Mouse (Mus musculus) heart, embryonic 15.5 days (tissue): Measurements from ENCODE around the gene ccdc198. TPM values are rescaled to one million over a fixed set of nuclear protein-coding genes. Genes with fewer than 3 reads are reported as not detected.
"Not testable (repeated sequence)": the region's sequence is repeated elsewhere in the genome, so short reads cannot be mapped to it uniquely, and the experiment has no call there.

Experiments used
- ATAC-seq: fragments of 200-750 bp; cut with Nextera tagmentation; replicated peaks from 2 replicates; pipeline ENCODE4 v1.8.0; 2017; ENCODE audit warnings: low read depth, moderate TSS enrichment; ENCODE audit not compliant: insufficient number of reproducible peaks, insufficient read depth, low FRiP score
- H3K27ac ChIP-seq: fragments of 300-500 bp; sonication (generic); 2 replicates; pipeline ENCODE4 v1.5.1; 2015; ENCODE audit warnings: mild to moderate bottlenecking, inconsistent platforms
- H3K27me3 ChIP-seq: fragments of 300-500 bp; sonication (generic); 2 replicates; pipeline ENCODE4 v1.6.1; 2015; ENCODE audit warnings: inconsistent platforms
- H3K36me3 ChIP-seq: fragments of 300-500 bp; sonication (generic); 2 replicates; pipeline ENCODE4 v1.6.1; 2015; ENCODE audit warnings: mild to moderate bottlenecking, inconsistent platforms
- H3K4me1 ChIP-seq: fragments of 300-500 bp; sonication (generic); replicated peaks from 2 replicates; pipeline ENCODE4 v1.6.1; 2015; ENCODE audit warnings: inconsistent platforms
- H3K4me2 ChIP-seq: fragments of 300-500 bp; sonication (generic); 2 replicates; pipeline ENCODE4 v1.6.1; 2015; ENCODE audit warnings: inconsistent platforms, mild to moderate bottlenecking, moderate library complexity
- H3K4me3 ChIP-seq: fragments of 300-500 bp; sonication (generic); 2 replicates; pipeline ENCODE4 v1.5.1; 2015; ENCODE audit warnings: mild to moderate bottlenecking, inconsistent platforms
- H3K9ac ChIP-seq: fragments of 300-500 bp; sonication (generic); 2 replicates; pipeline ENCODE4 v1.6.1; 2015; ENCODE audit warnings: mild to moderate bottlenecking, inconsistent platforms
- H3K9me3 ChIP-seq: fragments of 300-500 bp; sonication (generic); replicated peaks from 2 replicates; pipeline ENCODE4 v1.6.1; 2016; ENCODE audit warnings: inconsistent platforms
- WGBS: fragments of 180-500 bp; shearing (Covaris S2); methylation state at CpG from one replicate; pipeline ENCODE4 v1.1.7; 2015; ENCODE audit warnings: mixed read lengths; 5-methylcytosine and 5-hydroxymethylcytosine counted together
- polyA plus RNA-seq: library from polyadenylated mRNA; unstranded; fragments of >200 nt; fragmentation: Nextera tagmentation; extraction: Ambion mirVana; gene quantifications from 2 replicates; pipeline ENCODE4 v1.2.1, GENCODE M21; 2015

ccdc198 gene
- polyA plus RNA-seq, 1 experiment from 2014 or later: 0.16 TPM

DNA sequence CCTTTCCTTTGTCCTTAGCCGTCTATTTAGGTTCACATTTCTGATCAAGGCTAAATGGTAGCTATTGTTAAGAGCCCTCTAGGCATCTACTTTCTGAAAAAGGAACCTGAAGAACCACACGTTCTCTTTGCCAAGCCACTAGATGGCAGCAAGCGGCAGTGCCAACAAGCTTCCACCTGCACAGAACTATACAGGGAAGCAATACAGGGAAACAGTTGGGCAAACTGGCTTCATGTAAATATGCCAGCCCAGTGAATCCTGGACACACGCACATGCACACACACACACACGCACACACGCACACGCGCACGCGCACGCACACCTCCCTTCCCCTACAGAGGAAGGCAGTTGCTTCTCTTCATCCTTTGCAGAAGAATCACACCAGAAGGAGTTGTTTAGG, 7.1 kb downstream of the ccdc198 start:
- H3K9me3 ChIP-seq: no peaks in the 10 kb centered on the region
- no peak overlapping the region for H3K27ac ChIP-seq
- no peaks in the 10 kb centered on the region for H3K4me1 ChIP-seq
- WGBS: 27% methylated on average over 11 of the region's 11 CpGs
- no peak overlapping the region for H3K4me2 ChIP-seq
- no peak overlapping the region for H3K9ac ChIP-seq
- no peaks in the 10 kb centered on the region for H3K36me3 ChIP-seq
- no peaks in the 10 kb centered on the region for H3K27me3 ChIP-seq
- H3K4me3 ChIP-seq: no peak overlapping the region
- no peak for ATAC-seq

DNA sequence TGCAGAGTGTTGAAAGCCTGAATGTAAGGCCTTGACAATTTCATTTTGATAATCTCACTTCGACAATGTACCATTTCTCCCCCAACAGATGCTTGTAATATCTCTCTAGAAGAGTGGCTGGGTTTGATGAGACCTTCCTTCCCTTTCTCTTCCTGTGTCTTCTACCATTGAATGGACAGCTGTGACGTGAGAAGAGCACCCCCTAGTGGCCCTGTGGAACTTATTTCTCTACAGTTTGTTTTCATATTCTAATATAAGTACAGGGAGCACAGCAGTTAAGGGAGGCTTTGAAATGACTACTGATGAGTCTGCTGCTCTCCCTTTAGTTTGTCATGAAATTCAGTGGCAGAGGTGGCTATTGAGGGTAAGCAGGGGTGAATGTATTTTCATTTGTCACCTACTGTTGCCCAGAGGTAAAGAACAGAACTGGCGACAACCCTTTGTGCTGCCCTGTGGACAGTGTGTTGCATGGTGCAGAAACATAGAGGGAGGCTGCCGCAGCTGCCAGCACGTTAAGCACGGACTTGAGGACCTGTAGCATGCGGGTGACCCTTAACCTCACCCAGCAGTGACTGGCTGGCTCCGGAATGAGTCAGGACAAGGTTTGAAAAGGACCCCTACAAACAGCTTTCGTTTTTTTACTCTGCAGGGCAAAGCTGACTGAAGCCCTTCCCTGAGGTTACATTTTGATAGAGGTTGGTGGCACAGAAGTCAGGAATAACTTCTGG, 10.3 kb downstream of the ccdc198 start:
- 42% methylated on average over 9 of the region's 9 CpGs for WGBS
- Histone ChIP-seq H3K9ac (no peak overlapping the region), H3K27ac (no peak overlapping the region), H3K4me3 (no peak overlapping the region), H3K4me1 (no peaks in the 10 kb centered on the region), H3K9me3 (no peaks in the 10 kb centered on the region), H3K27me3 (no peaks in the 10 kb centered on the region), H3K4me2 (no peak overlapping the region), H3K36me3 (no peaks in the 10 kb centered on the region)
- ATAC-seq: no peak

DNA sequence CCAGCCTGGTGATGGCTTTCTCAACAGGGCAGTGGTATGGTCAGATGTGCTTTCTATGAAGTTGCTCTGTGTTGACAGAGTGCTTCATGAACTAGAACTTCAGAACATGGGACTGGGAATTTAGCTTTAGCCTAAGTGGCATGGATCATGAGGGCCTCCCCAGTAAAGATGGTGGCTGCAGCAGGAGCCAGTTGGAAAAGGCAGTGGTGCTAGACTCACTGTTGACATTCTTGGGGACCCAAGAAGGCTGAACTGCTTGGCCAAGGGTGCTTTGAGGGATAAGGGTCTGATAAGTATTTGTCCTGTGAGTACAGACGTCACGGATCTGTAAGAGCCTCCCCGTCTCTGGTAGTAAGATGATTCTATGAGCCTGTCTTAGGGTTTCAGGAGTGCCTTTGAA, 13.4 kb downstream of the ccdc198 start:
- Histone ChIP-seq H3K36me3 (no peaks in the 10 kb centered on the region), H3K27ac (no peak overlapping the region), H3K4me3 (no peak overlapping the region), H3K27me3 (no peaks in the 10 kb centered on the region), H3K4me1 (no peaks in the 10 kb centered on the region), H3K9me3 (no peaks in the 10 kb centered on the region), H3K9ac (no peak overlapping the region), H3K4me2 (no peak overlapping the region)
- ATAC-seq: no peak
- 77% methylated on average over 3 of the region's 3 CpGs for WGBS

DNA sequence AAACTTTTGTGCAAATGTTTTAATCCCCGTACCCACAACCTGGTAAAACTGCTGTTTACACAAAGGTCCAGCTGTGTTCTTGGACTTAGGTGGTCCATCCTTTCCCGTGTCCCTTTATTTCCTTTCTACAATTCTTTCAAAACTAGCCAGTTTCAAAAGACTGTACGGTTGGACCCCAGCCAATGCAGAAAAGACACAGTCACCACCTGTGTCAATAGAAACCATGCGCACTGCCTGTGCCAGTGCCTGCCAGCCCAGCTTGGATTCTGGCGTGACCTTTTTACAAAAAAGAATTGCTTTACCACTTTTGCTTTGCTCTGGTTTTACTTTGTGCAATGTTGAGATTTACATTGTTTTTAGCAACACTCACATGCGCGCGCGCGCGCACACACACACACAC, 18.3 kb downstream of the ccdc198 start:
- no peak overlapping the region for H3K4me2 ChIP-seq
- H3K9me3 ChIP-seq: no peaks in the 10 kb centered on the region
- H3K4me1 ChIP-seq: no peaks in the 10 kb centered on the region
- no peak for ATAC-seq
- H3K36me3 ChIP-seq: no peaks in the 10 kb centered on the region
- no peak overlapping the region for H3K4me3 ChIP-seq
- no peaks in the 10 kb centered on the region for H3K27me3 ChIP-seq
- H3K9ac ChIP-seq: no peak overlapping the region
- H3K27ac ChIP-seq: no peak overlapping the region
- WGBS: 85% methylated on average over 11 of the region's 11 CpGs

DNA sequence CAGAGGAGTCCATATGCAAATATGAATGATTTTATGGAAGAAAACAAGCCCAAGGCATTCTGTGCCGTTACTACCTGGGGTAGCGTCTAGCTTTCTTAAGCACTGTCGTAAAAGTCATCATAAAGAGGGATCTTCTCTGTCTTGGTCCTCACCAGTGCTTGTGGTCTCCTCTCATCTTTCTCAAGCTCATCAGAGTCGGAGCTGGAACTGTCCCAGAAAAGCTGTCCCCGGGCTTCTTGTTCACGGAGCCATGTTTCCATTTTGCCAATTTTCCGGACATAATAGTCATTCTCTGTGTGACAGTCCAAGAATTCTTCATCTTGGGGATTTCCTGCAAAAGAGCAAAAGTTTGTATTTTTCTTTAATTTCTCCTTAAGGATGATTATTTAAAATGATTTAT, 18.8 kb downstream of the ccdc198 start:
- Histone ChIP-seq H3K9ac (no peak overlapping the region), H3K4me3 (no peak overlapping the region), H3K4me1 (no peaks in the 10 kb centered on the region), H3K9me3 (no peaks in the 10 kb centered on the region), H3K27me3 (no peaks in the 10 kb centered on the region), H3K36me3 (no peaks in the 10 kb centered on the region), H3K27ac (no peak overlapping the region), H3K4me2 (no peak overlapping the region)
- 74% methylated on average over 7 of the region's 7 CpGs for WGBS
- no peak for ATAC-seq

DNA sequence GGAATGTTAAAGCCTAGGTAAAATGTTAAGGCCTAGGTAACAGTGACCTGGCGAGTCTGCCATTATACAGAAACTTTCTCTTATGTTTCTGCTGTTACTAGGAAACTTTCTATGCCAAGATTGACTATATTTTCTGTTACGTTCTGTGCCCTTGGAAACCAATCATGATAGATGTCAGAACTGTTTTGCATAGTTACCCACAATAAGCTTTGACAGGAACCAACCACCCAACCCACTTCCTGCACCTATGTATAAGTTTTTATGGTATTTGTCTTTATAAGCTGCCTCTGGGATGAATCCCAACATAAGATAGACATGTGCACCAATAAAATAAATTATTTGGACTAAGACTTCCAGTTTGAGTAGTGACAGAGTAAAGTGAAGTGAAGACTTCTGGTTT, 23.5 kb downstream of the ccdc198 start:
- ATAC-seq: no peak
- no peak overlapping the region for H3K4me3 ChIP-seq
- no peaks in the 10 kb centered on the region for H3K36me3 ChIP-seq
- 84% methylated on average over 2 of the region's 2 CpGs for WGBS
- no peaks in the 10 kb centered on the region for H3K9me3 ChIP-seq
- H3K4me1 ChIP-seq: no peaks in the 10 kb centered on the region
- H3K27ac ChIP-seq: no peak overlapping the region
- no peak overlapping the region for H3K9ac ChIP-seq
- no peak overlapping the region for H3K4me2 ChIP-seq
- no peaks in the 10 kb centered on the region for H3K27me3 ChIP-seq

DNA sequence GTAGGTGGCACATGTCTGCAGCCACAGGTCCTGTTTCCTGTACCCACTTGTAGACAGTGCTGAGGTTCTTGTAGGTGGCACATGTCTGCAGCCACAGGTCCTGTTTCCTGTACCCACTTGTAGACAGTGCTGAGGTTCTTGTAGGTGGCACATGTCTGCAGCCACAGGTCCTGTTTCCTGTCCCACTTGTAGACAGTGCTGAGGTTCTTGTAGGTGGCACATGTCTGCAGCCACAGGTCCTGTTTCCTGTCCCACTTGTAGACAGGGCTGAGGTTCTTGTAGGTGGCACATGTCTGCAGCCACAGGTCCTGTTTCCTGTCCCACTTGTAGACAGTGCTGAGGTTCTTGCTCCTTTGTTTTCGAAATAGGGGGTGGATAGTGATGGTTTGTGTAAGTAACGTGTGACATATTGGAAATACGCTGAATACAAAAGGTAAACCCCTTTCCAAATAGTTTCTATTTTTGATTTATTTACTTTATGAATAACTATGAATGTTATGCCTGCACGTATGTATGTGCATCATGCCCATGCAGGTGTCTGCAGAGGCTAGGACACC, 25.7 kb downstream of the ccdc198 start:
- H3K36me3 ChIP-seq, H3K4me3 ChIP-seq, ATAC-seq, H3K9me3 ChIP-seq, H3K4me2 ChIP-seq, H3K27ac ChIP-seq, H3K4me1 ChIP-seq, H3K27me3 ChIP-seq, H3K9ac ChIP-seq: not testable (repeated sequence)
- WGBS: 76% methylated on average over 4 of the region's 4 CpGs

DNA sequence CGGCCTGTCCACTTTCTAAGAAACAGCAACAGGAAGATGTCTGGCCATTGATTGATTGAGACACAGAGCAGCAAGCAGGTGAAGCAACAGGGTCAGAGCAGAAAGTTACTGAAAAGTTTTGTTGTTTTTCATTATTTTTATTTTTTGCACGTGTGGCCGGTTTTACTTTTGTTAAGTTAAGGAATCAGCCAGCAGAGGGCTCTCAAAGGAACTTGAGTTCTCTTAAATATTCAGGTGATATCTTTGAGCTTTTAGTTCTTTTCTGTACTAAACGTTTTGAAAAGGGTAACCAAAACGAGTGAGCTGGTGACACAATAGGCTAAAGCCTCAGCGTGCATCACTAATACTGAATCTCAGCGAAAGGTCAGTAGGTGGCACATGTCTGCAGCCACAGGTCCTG, 26.6 kb downstream of the ccdc198 start:
- Histone ChIP-seq H3K4me3 (no peak overlapping the region), H3K4me1 (no peaks in the 10 kb centered on the region), H3K36me3 (no peaks in the 10 kb centered on the region), H3K4me2 (no peak overlapping the region), H3K9ac (no peak overlapping the region), H3K27me3 (no peaks in the 10 kb centered on the region), H3K9me3 (no peaks in the 10 kb centered on the region), H3K27ac (no peak overlapping the region)
- no peak for ATAC-seq
- WGBS: 65% methylated on average over 7 of the region's 7 CpGs

DNA sequence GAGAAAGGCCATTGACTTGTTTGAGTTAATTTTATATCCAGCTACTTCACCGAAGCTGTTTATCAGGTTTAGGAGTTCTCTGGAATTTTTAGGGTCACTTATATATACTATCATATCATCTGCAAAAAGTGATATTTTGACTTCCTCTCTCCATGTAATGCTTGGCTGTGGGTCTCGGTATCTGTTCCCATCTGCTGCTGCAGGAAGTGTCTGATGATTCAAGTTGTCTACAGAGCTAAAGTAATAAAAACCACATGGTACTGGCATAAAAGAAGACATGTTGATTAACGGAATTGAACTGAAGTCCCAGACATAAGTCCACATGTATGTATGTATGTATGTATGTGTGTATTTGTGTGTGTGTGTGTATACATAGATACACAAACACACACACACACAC, 35.1 kb downstream of the ccdc198 start:
- not testable (repeated sequence) for H3K4me1 ChIP-seq, ATAC-seq, H3K4me2 ChIP-seq, H3K9me3 ChIP-seq, H3K4me3 ChIP-seq, H3K27ac ChIP-seq, H3K9ac ChIP-seq, H3K36me3 ChIP-seq, H3K27me3 ChIP-seq
- 68% methylated on average over 3 of the region's 3 CpGs for WGBS

DNA sequence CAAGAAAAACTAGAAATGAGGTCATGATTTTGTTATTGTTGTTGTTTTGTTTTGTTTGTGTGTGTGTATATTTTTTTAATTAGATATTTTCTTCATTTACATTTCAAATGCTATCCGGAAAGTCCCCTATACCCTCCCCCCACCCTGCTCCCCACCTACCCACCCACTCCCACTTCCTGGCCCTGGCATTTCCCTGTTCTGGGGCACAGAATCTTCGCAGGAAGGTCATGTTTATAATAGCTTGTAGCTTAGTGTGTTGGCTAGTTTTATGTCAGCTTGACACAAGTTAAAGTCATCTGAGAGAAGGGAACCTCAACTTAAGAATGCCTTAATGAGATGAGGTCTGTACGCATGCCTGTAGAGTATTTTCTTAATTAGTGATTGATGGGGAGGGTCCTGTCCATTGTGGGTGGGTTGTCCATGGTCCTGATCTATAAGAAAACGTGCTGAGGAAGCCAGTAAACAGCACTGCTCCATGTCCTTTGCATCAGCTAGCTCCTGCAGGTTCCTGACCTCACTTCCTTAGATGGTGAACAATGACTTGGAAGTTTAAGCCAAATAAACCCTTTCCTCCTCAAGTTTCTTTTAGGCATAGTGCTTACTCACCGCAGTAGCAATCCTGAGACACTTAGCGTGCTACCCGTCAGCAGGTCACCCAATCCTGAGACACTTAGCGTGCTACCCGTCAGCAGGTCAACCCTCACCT, 44.0 kb downstream of the ccdc198 start:
- Histone ChIP-seq H3K4me1 (no peaks in the 10 kb centered on the region; the same call in 1 of the 2 replicates), H3K36me3 (no peaks in the 10 kb centered on the region), H3K4me3 (no peak overlapping the region), H3K9ac (no peak overlapping the region), H3K4me2 (no peak overlapping the region), H3K27me3 (no peaks in the 10 kb centered on the region), H3K27ac (no peak overlapping the region), H3K9me3 (no peaks in the 10 kb centered on the region)
- 57% methylated on average over 9 of the region's 9 CpGs for WGBS
- ATAC-seq: no peak

DNA sequence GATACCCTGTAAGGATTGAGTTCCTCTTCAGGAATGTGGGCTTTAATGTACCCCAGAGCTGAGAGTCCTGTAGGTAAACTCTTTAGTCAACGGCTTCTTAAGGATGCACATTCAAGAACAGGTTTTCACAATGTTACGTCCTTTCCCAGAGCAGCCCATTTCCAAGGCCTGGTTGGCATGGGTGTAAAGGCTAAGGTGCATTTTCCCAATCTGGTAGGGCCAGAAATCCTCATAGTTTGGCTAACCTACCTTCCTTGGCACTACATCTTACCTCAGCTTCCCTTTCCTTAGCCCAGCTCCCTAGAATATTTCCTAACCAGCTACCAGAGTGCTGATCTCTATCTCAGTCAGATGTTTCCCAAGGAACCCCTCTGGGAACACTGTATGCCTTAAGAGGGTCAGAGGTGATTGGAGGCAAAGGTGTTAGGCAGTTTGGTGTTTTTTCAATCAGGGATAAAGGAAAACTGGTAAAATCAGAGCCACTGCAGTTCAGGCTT, 48.2 kb downstream of the ccdc198 start:
- Histone ChIP-seq H3K4me2 (no peak overlapping the region), H3K27me3 (no peaks in the 10 kb centered on the region), H3K4me3 (no peak overlapping the region), H3K4me1 (no peaks in the 10 kb centered on the region; the same call in 1 of the 2 replicates), H3K9ac (no peak overlapping the region), H3K27ac (no peak overlapping the region), H3K9me3 (no peaks in the 10 kb centered on the region), H3K36me3 (no peaks in the 10 kb centered on the region; the same call in 1 of the 2 replicates)
- 81% methylated on average over 2 of the region's 2 CpGs for whole genome bisulfite sequencing
- ATAC-seq: no peak
